Mouse (Mus musculus) erythroblast, embryonic 14.5 days (primary cell): ENCODE results near the gene Rap1gap.

ENCODE experiments used
- GATA1 ChIP-seq: IDR thresholded peaks from 2 replicates; pipeline ENCODE4 v1.6.1; 2012; ENCODE audit warnings: low read length, inconsistent platforms, mixed read lengths
- TAL1 ChIP-seq: IDR thresholded peaks from 3 replicates; pipeline ENCODE4 v1.6.1; 2012; ENCODE audit warnings: low read length, inconsistent platforms, mixed read lengths

GRCm38 (mm10) chr4:137768381-137768780, 103.9 kb downstream of the Rap1gap start:
- TF ChIP-seq GATA1 (no peak), TAL1 (no peak)
